Mouse (Mus musculus) MEL (cell line): ENCODE measurements around the gene Bzw2. TPM values are rescaled to one million over a fixed set of nuclear protein-coding genes. Genes with fewer than 3 reads are reported as not detected.

Source experiments
- DNase-seq: peaks from one replicate; pipeline ENCODE4 v3.0.0; 2011; ENCODE audit warnings: low read depth, low spot score
- H3K27ac ChIP-seq: 2 replicates; pipeline ENCODE4 v1.5.1; 2012; ENCODE audit warnings: low read depth, mild to moderate bottlenecking, control low read depth, low read length, moderate library complexity; ENCODE audit not compliant: control insufficient read depth
- H3K27me3 ChIP-seq, 2 experiments: fragments of 150-350 bp in 1 of 2; sonication (generic) in 1 of 2; 2 replicates each; pipeline ENCODE4 v1.6.1; 2012; ENCODE audit warnings: low read length in 2 of 2, mild to moderate bottlenecking in 2 of 2, improper control_type of control experiment in 1 of 2, moderate library complexity in 1 of 2; ENCODE audit not compliant: insufficient read depth in 2 of 2, control insufficient read depth in 1 of 2
- H3K36me3 ChIP-seq, 2 experiments: 2 replicates each; pipeline ENCODE4 v1.6.1; 2012 to 2014; ENCODE audit warnings: low read length in 2 of 2, improper control_type of control experiment in 1 of 2, inconsistent platforms in 1 of 2, mild to moderate bottlenecking in 1 of 2; ENCODE audit not compliant: insufficient read depth in 2 of 2, control insufficient read depth in 1 of 2
- H3K4me1 ChIP-seq, 2 experiments: fragments of 150-350 bp in 1 of 2; sonication (generic) in 1 of 2; 2 replicates each; pipeline ENCODE4 v1.6.1; 2012; ENCODE audit warnings: low read length in 2 of 2, improper control_type of control experiment in 1 of 2, mild to moderate bottlenecking in 1 of 2; ENCODE audit not compliant: insufficient read depth in 2 of 2, control insufficient read depth in 1 of 2
- H3K4me3 ChIP-seq, 2 experiments: fragments of 150-350 bp in 1 of 2; sonication (generic) in 1 of 2; 2 replicates each; pipeline ENCODE4 v1.5.1; 2012; ENCODE audit warnings: low read depth in 2 of 2, low read length in 2 of 2, mild to moderate bottlenecking in 2 of 2, moderate library complexity in 2 of 2, control low read depth in 1 of 2, improper control_type of control experiment in 1 of 2; ENCODE audit not compliant: control insufficient read depth in 1 of 2, insufficient read depth in 1 of 2
- H3K79me2 ChIP-seq: 2 replicates; pipeline ENCODE4 v1.6.1; 2012; ENCODE audit warnings: mild to moderate bottlenecking, low read length, moderate library complexity; ENCODE audit not compliant: control insufficient read depth, poor library complexity, insufficient read depth
- H3K9ac ChIP-seq: 2 replicates; pipeline ENCODE4 v1.6.1; 2012; ENCODE audit warnings: low read depth, mild to moderate bottlenecking, control low read depth, low read length, moderate library complexity; ENCODE audit not compliant: control insufficient read depth, poor library complexity, severe bottlenecking
- H3K9me3 ChIP-seq: fragments of 150-350 bp; sonication (generic); replicated peaks from 2 replicates; pipeline ENCODE4 v1.6.1; 2012; ENCODE audit warnings: mild to moderate bottlenecking, low read length, improper control_type of control experiment, moderate library complexity; ENCODE audit not compliant: insufficient read depth
- BHLHE40 ChIP-seq: IDR thresholded peaks from 2 replicates; pipeline ENCODE4 v1.6.1; 2012; ENCODE audit warnings: low read depth, mild to moderate bottlenecking, inconsistent platforms, low read length, improper control_type of control experiment, borderline replicate concordance
- CTCF ChIP-seq, 3 experiments: IDR thresholded peaks in 2 of 3; conservative IDR thresholded peaks in 1 of 3; 2 replicates each; pipeline ENCODE4 v1.5.1; 2011 to 2012; ENCODE audit warnings: low read length in 3 of 3, low read depth in 2 of 3, mild to moderate bottlenecking in 2 of 3, improper control_type of control experiment in 1 of 3, inconsistent platforms in 1 of 3, mixed read lengths in 1 of 3, moderate library complexity in 1 of 3; ENCODE audit not compliant: control insufficient read depth in 1 of 3, insufficient read depth in 1 of 3, poor library complexity in 1 of 3, severe bottlenecking in 1 of 3
- ELF1 ChIP-seq: IDR thresholded peaks from 2 replicates; pipeline ENCODE4 v1.6.1; 2014; ENCODE audit warnings: low read depth, mild to moderate bottlenecking, inconsistent platforms, low read length, improper control_type of control experiment, moderate library complexity
- EP300 ChIP-seq, 2 experiments: IDR thresholded peaks; 2 replicates each; pipeline ENCODE4 v1.6.1; 2011; ENCODE audit warnings: improper control_type of control experiment in 2 of 2, low read length in 2 of 2, low read depth in 1 of 2, mild to moderate bottlenecking in 1 of 2
- GABPA ChIP-seq: IDR thresholded peaks from 2 replicates; pipeline ENCODE4 v1.6.1; 2012; ENCODE audit warnings: low read depth, mild to moderate bottlenecking, inconsistent platforms, low read length, improper control_type of control experiment, moderate library complexity
- JUND ChIP-seq: IDR thresholded peaks from 2 replicates; pipeline ENCODE4 v1.6.1; 2011; ENCODE audit warnings: low read depth, mild to moderate bottlenecking, improper control_type of control experiment, low read length
- MAFK ChIP-seq: IDR thresholded peaks from 2 replicates; pipeline ENCODE4 v1.6.1; 2011; ENCODE audit warnings: low read depth, mild to moderate bottlenecking, low read length, improper control_type of control experiment, borderline replicate concordance
- MAX ChIP-seq: IDR thresholded peaks from 2 replicates; pipeline ENCODE4 v1.6.1; 2011; ENCODE audit warnings: low read length, improper control_type of control experiment
- MEF2A ChIP-seq: IDR thresholded peaks from 2 replicates; pipeline ENCODE4 v1.6.1; 2014; ENCODE audit warnings: low read depth, mild to moderate bottlenecking, inconsistent platforms, low read length, improper control_type of control experiment; ENCODE audit not compliant: poor library complexity, insufficient replicate concordance, severe bottlenecking; ENCODE audit errors: extremely low read depth
- MYB ChIP-seq: IDR thresholded peaks from 2 replicates; pipeline ENCODE4 v1.6.1; 2011; ENCODE audit warnings: mild to moderate bottlenecking, low read depth, low read length, improper control_type of control experiment
- MYC ChIP-seq: IDR thresholded peaks from 2 replicates; pipeline ENCODE4 v1.6.1; 2011; ENCODE audit warnings: low read depth, mild to moderate bottlenecking, low read length, improper control_type of control experiment, moderate library complexity
- POLR2A ChIP-seq, 2 experiments: IDR thresholded peaks; 2 replicates each; pipeline ENCODE4 v1.6.1; 2011 to 2012; ENCODE audit warnings: low read length in 2 of 2, mild to moderate bottlenecking in 2 of 2, control low read depth in 1 of 2, improper control_type of control experiment in 1 of 2, low read depth in 1 of 2, moderate library complexity in 1 of 2; ENCODE audit not compliant: control insufficient read depth in 1 of 2, insufficient read depth in 1 of 2, poor library complexity in 1 of 2
- POLR2AphosphoS5 ChIP-seq: IDR thresholded peaks from 2 replicates; pipeline ENCODE4 v1.6.1; 2012; ENCODE audit warnings: low read depth, borderline replicate concordance, mild to moderate bottlenecking, inconsistent platforms, low read length, moderate library complexity, mixed read lengths
- RCOR1 ChIP-seq: IDR thresholded peaks from 2 replicates; pipeline ENCODE4 v1.6.1; 2012; ENCODE audit warnings: low read depth, mild to moderate bottlenecking, inconsistent platforms, low read length, improper control_type of control experiment
- TAL1 ChIP-seq: IDR thresholded peaks from 2 replicates; pipeline ENCODE4 v1.6.1; 2012; ENCODE audit warnings: mild to moderate bottlenecking, inconsistent platforms, low read length, moderate library complexity, mixed read lengths
- TCF12 ChIP-seq: IDR thresholded peaks from 2 replicates; pipeline ENCODE4 v1.6.1; 2014; ENCODE audit warnings: low read depth, mild to moderate bottlenecking, inconsistent platforms, low read length, improper control_type of control experiment, moderate library complexity
- USF1 ChIP-seq: IDR thresholded peaks from 2 replicates; pipeline ENCODE4 v1.6.1; 2014; ENCODE audit warnings: low read depth, mild to moderate bottlenecking, inconsistent platforms, low read length, improper control_type of control experiment, moderate library complexity
- USF2 ChIP-seq, 2 experiments: IDR thresholded peaks; 2 replicates each; pipeline ENCODE4 v1.6.1; 2011 to 2012; ENCODE audit warnings: improper control_type of control experiment in 2 of 2, low read length in 2 of 2, borderline replicate concordance in 1 of 2, inconsistent platforms in 1 of 2, low read depth in 1 of 2, mild to moderate bottlenecking in 1 of 2; ENCODE audit not compliant: insufficient read depth in 1 of 2
- ZKSCAN1 ChIP-seq: IDR thresholded peaks from 2 replicates; pipeline ENCODE4 v1.6.1; 2012; ENCODE audit warnings: low read depth, mild to moderate bottlenecking, inconsistent platforms, low read length, improper control_type of control experiment, moderate library complexity
- ZNF384 ChIP-seq: IDR thresholded peaks from 2 replicates; pipeline ENCODE4 v1.6.1; 2012; ENCODE audit warnings: low read depth, mild to moderate bottlenecking, inconsistent platforms, low read length, improper control_type of control experiment
- polyA plus RNA-seq, 2 experiments: library from polyadenylated mRNA; stranded (reverse) in 1 of 2; unstranded in 1 of 2; fragments of >175 nt in 1 of 2; fragments of >200 nt in 1 of 2; gene quantifications; 2 replicates each; pipeline versions ENCODE4 v1.2.1 to v1.2.4; 2012; ENCODE audit warnings: low replicate concordance in 2 of 2, low read depth in 1 of 2; ENCODE audit not compliant: insufficient read length in 2 of 2, insufficient read depth in 1 of 2, missing spikeins in 1 of 2
- total RNA-seq: library from RNA; depleted of rRNA; stranded (reverse); fragments of 300-350 nt; gene quantifications from 2 replicates; pipeline ENCODE4 v1.2.3, GENCODE M21; 2012

Gene Bzw2
- total and polyA plus RNA-seq, 3 experiments, result 155 to 170 (median 157) TPM

DNA sequence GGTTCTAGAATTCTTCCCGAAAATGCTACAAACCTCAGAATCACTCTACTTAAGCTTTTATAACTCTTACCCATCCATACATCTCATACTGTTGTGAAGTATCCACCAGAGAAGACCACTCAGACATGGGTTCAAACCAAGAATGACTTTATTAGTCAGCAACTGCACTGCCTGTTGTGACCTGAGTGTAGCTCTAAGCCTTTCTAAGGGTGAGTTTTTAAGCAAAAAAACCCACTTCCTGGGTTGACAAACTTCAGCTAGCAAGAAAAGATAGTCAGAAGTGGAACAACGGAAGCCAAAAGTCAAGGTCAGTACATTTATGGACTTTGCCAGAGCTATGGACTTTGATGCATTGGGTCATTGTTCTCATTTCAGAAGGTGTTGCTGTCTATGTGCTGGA lies 90.3 kb downstream of the Bzw2 start:
- TF ChIP-seq MAX (no peak), CTCF (IDR thresholded peaks at IDR 0.05 in 2 of 3, conservative IDR thresholded peaks at IDR 0.05 in 1 of 3; ENCODE audit: control insufficient read depth in 1 of 3, insufficient read depth in 1 of 3, low read depth in 2 of 3, low read length in 3 of 3, poor library complexity in 1 of 3, severe bottlenecking in 1 of 3) (no peak), TCF12 (no peak), ELF1 (no peak), TAL1 (no peak), POLR2AphosphoS5 (no peak), ZNF384 (no peak), ZKSCAN1 (no peak), POLR2A (IDR thresholded peaks at IDR 0.05; ENCODE audit: control insufficient read depth in 1 of 2, insufficient read depth in 1 of 2, low read depth in 1 of 2, low read length in 2 of 2, poor library complexity in 1 of 2) (no peak), MEF2A (no peak), MYB (no peak), USF2 (IDR thresholded peaks at IDR 0.05; ENCODE audit: borderline replicate concordance in 1 of 2, insufficient read depth in 1 of 2, low read depth in 1 of 2, low read length in 2 of 2) (no peak), EP300 (IDR thresholded peaks at IDR 0.05; ENCODE audit: low read depth in 1 of 2, low read length in 2 of 2) (no peak), USF1 (no peak), GABPA (no peak), MYC (no peak), JUND (no peak), BHLHE40 (no peak), RCOR1 (no peak)
- TF ChIP-seq, all 39 proteins: peak for 0
- no peaks in the 10 kb centered on the region for H3K27me3 ChIP-seq
- no peaks in the 10 kb centered on the region for H3K9me3 ChIP-seq
- no peak overlapping the region for H3K27ac ChIP-seq
- peaks cover 3 to 9% of the 10 kb centered on the region in 2 experiments for H3K4me1 ChIP-seq
- H3K4me3 ChIP-seq, result no peak overlapping the region
- H3K36me3 ChIP-seq, result peaks cover 0 to 18% of the 10 kb centered on the region in 2 experiments; a peak in 2 of 4 replicates
- H3K9ac ChIP-seq, result no peak overlapping the region
- DNase-seq, result no peak
- H3K79me2 ChIP-seq, result no peaks in the 10 kb centered on the region

DNA sequence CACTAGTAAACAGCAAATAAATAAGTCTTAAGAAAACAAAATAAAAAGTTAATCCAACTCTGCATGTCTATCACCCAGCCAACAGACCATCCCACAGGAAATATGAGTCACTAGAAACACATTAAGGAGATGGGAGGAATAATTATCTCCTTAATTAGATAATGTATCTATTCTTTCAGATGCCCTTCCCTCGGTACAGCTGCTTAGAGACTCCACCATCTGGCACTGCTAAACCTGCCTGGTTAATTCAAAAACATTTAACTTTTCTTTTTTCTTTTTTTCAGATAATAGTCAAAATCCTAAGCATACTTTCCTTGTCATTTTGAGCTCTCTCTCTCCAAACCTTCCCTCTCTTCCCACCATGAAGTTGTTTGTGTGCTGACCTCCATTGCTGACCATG lies 92.0 kb downstream of the Bzw2 start:
- no peak overlapping the region for H3K9ac ChIP-seq
- 0 out of 2 replicates have a peak, but pooled peaks have one; percentile 27 for TF ChIP-seq TCF12
- TF ChIP-seq MAFK, result no peak
- TF ChIP-seq EP300 (IDR thresholded peaks at IDR 0.05; ENCODE audit: low read depth in 1 of 2, low read length in 2 of 2), result peak; percentile 33 to 37; a peak in 2 of 4 replicates
- no peak overlapping the region for H3K27ac ChIP-seq
- H3K36me3 ChIP-seq, result peaks cover 0 to 7% of the 10 kb centered on the region in 2 experiments; a peak in 2 of 4 replicates
- no peak for DNase-seq
- H3K4me1 ChIP-seq, result peaks cover 2 to 5% of the 10 kb centered on the region in 2 experiments; a peak in 3 of 4 replicates
- H3K79me2 ChIP-seq, result no peaks in the 10 kb centered on the region
- no peaks in the 10 kb centered on the region for H3K27me3 ChIP-seq
- no peaks in the 10 kb centered on the region for H3K9me3 ChIP-seq
- no peak overlapping the region for H3K4me3 ChIP-seq
